Mouse (Mus musculus): ENCODE data around the gene Poc1b. TPM values are rescaled to one million over a fixed set of nuclear protein-coding genes. Genes with fewer than 3 reads are reported as not detected.

The Poc1b gene
- polyA plus RNA-seq, 2 experiments, result 23.4 to 25.3 TPM

GRCm38 (mm10) chr10:99224218-99224617 lies 117.4 kb downstream of the Poc1b start:
- no peak overlapping the region for H3K27ac ChIP-seq (replicated peaks; ENCODE audit: low read depth, low read length)
- H3K4me2 ChIP-seq (replicated peaks; ENCODE audit: low read depth, low read length, severe bottlenecking), result no peak overlapping the region
- H3K36me3 ChIP-seq (ENCODE audit: control insufficient read depth, insufficient read depth, low read length), result no peaks in the 10 kb centered on the region
- no peak for TF ChIP-seq POLR2A (IDR thresholded peaks at IDR 0.05; ENCODE audit: borderline replicate concordance, extremely low read depth, insufficient read depth, insufficient read length)
- DNase-seq (ENCODE audit: low spot score) (no peak), ATAC-seq (ENCODE audit: low FRiP score, low read depth) (no peak)
- H3K4me3 ChIP-seq (replicated peaks; ENCODE audit: low read length), result no peak overlapping the region
- H3K9me3 ChIP-seq (ENCODE audit: control insufficient read depth, low read length), result no peaks in the 10 kb centered on the region
- peaks cover 20% of the 10 kb centered on the region for H3K4me1 ChIP-seq (ENCODE audit: control insufficient read depth, insufficient read depth, low read length)
- WGBS, result 46% methylated on average over 3 of the region's 3 CpGs
- no peaks in the 10 kb centered on the region for H3K27me3 ChIP-seq (ENCODE audit: control insufficient read depth, insufficient read depth, low read length)
- H3K9ac ChIP-seq (ENCODE audit: low read depth, low read length, severe bottlenecking), result no peak overlapping the region

GRCm38 (mm10) chr10:99226782-99227181 lies 119.9 kb downstream of the Poc1b start:
- H3K9me3 ChIP-seq (ENCODE audit: control insufficient read depth, low read length), result no peaks in the 10 kb centered on the region
- no peak overlapping the region for H3K27ac ChIP-seq (replicated peaks; ENCODE audit: low read depth, low read length)
- H3K4me2 ChIP-seq (replicated peaks; ENCODE audit: low read depth, low read length, severe bottlenecking), result no peak overlapping the region
- no peak overlapping the region for H3K9ac ChIP-seq (ENCODE audit: low read depth, low read length, severe bottlenecking)
- TF ChIP-seq POLR2A (IDR thresholded peaks at IDR 0.05; ENCODE audit: borderline replicate concordance, extremely low read depth, insufficient read depth, insufficient read length), result no peak
- H3K4me1 ChIP-seq (ENCODE audit: control insufficient read depth, insufficient read depth, low read length), result peaks cover 24% of the 10 kb centered on the region
- no peak for DNase-seq (ENCODE audit: low spot score)
- 95% methylated on average over 5 of the region's 5 CpGs for WGBS
- no peaks in the 10 kb centered on the region for H3K27me3 ChIP-seq (ENCODE audit: control insufficient read depth, insufficient read depth, low read length)
- no peak overlapping the region for H3K4me3 ChIP-seq (replicated peaks; ENCODE audit: low read length)
- no peak for ATAC-seq (ENCODE audit: low FRiP score, low read depth)
- H3K36me3 ChIP-seq (ENCODE audit: control insufficient read depth, insufficient read depth, low read length), result no peaks in the 10 kb centered on the region

- TF ChIP-seq POLR2A (IDR thresholded peaks at IDR 0.05; ENCODE audit: borderline replicate concordance, extremely low read depth, insufficient read depth, insufficient read length), result no peak
- H3K4me2 ChIP-seq (replicated peaks; ENCODE audit: low read depth, low read length, severe bottlenecking), result peak overlapping the region; percentile 39
- H3K9me3 ChIP-seq (ENCODE audit: control insufficient read depth, low read length), result no peaks in the 10 kb centered on the region
- peak overlapping the region; percentile 22; the same call in 1 of the 2 replicates for H3K27ac ChIP-seq (replicated peaks; ENCODE audit: low read depth, low read length)
- H3K9ac ChIP-seq (ENCODE audit: low read depth, low read length, severe bottlenecking), result no peak overlapping the region
- H3K27me3 ChIP-seq (ENCODE audit: control insufficient read depth, insufficient read depth, low read length), result no peaks in the 10 kb centered on the region
- no peak for ATAC-seq (ENCODE audit: low FRiP score, low read depth)
- H3K4me3 ChIP-seq (replicated peaks; ENCODE audit: low read length), result no peak overlapping the region; the same call in 1 of the 2 replicates
- peak; percentile 17 for DNase-seq (ENCODE audit: low spot score)
- peaks cover 24% of the 10 kb centered on the region for H3K4me1 ChIP-seq (ENCODE audit: control insufficient read depth, insufficient read depth, low read length)
- no peaks in the 10 kb centered on the region for H3K36me3 ChIP-seq (ENCODE audit: control insufficient read depth, insufficient read depth, low read length)
- WGBS, result 24% methylated on average over 17 of the region's 17 CpGs
Observed at GRCm38 (mm10) chr10:99227968-99228864, 121.4 kb downstream of the Poc1b start.

GRCm38 (mm10) chr10:99229031-99229684 lies 122.3 kb downstream of the Poc1b start:
- H3K4me2 ChIP-seq (replicated peaks; ENCODE audit: low read depth, low read length, severe bottlenecking), result peak overlapping the region; percentile 39
- WGBS, result 4% methylated on average over 16 of the region's 16 CpGs
- DNase-seq (ENCODE audit: low spot score), result peak; percentile 28
- H3K4me1 ChIP-seq (ENCODE audit: control insufficient read depth, insufficient read depth, low read length), result peaks cover 22% of the 10 kb centered on the region
- no peak for TF ChIP-seq POLR2A (IDR thresholded peaks at IDR 0.05; ENCODE audit: borderline replicate concordance, extremely low read depth, insufficient read depth, insufficient read length)
- H3K4me3 ChIP-seq (replicated peaks; ENCODE audit: low read length), result peak overlapping the region; percentile 13
- ATAC-seq (ENCODE audit: low FRiP score, low read depth), result peak; percentile 34; the same call in 1 of the 2 replicates
- H3K9me3 ChIP-seq (ENCODE audit: control insufficient read depth, low read length), result no peaks in the 10 kb centered on the region
- H3K9ac ChIP-seq (ENCODE audit: low read depth, low read length, severe bottlenecking), result peak overlapping the region; percentile 28; the same call in 1 of the 2 replicates
- no peaks in the 10 kb centered on the region for H3K27me3 ChIP-seq (ENCODE audit: control insufficient read depth, insufficient read depth, low read length)
- H3K36me3 ChIP-seq (ENCODE audit: control insufficient read depth, insufficient read depth, low read length), result no peaks in the 10 kb centered on the region
- H3K27ac ChIP-seq (replicated peaks; ENCODE audit: low read depth, low read length), result 0 out of 2 replicates have a peak overlapping the region, but pooled peaks have one; percentile 26

GRCm38 (mm10) chr10:99232518-99233227 lies 125.8 kb downstream of the Poc1b start:
- no peak overlapping the region for H3K9ac ChIP-seq (ENCODE audit: low read depth, low read length, severe bottlenecking)
- peaks cover 22% of the 10 kb centered on the region for H3K4me1 ChIP-seq (ENCODE audit: control insufficient read depth, insufficient read depth, low read length)
- DNase-seq (ENCODE audit: low spot score) (no peak), ATAC-seq (ENCODE audit: low FRiP score, low read depth) (no peak)
- H3K27ac ChIP-seq (replicated peaks; ENCODE audit: low read depth, low read length), result no peak overlapping the region
- H3K9me3 ChIP-seq (ENCODE audit: control insufficient read depth, low read length), result no peaks in the 10 kb centered on the region
- 72% methylated on average over 7 of the region's 7 CpGs for WGBS
- H3K4me3 ChIP-seq (replicated peaks; ENCODE audit: low read length), result no peak overlapping the region
- no peak overlapping the region for H3K4me2 ChIP-seq (replicated peaks; ENCODE audit: low read depth, low read length, severe bottlenecking)
- H3K36me3 ChIP-seq (ENCODE audit: control insufficient read depth, insufficient read depth, low read length), result no peaks in the 10 kb centered on the region
- no peaks in the 10 kb centered on the region for H3K27me3 ChIP-seq (ENCODE audit: control insufficient read depth, insufficient read depth, low read length)
- no peak for TF ChIP-seq POLR2A (IDR thresholded peaks at IDR 0.05; ENCODE audit: borderline replicate concordance, extremely low read depth, insufficient read depth, insufficient read length)
